Mouse (Mus musculus) hindbrain, embryonic 16.5 days (tissue): ENCODE measurements around the gene Katnal1. TPM values are rescaled to one million over a fixed set of nuclear protein-coding genes. Genes with fewer than 3 reads are reported as not detected.

ENCODE experiments used
- ATAC-seq: fragments of 200-750 bp; cut with Nextera tagmentation; 2 replicates; pipeline ENCODE4 v1.8.0; 2017; ENCODE audit warnings: moderate TSS enrichment, moderate library complexity
- H3K27ac ChIP-seq: fragments of 300-500 bp; sonication (generic); 2 replicates; pipeline ENCODE4 v1.5.1; 2014; ENCODE audit warnings: low read depth, mild to moderate bottlenecking, control low read depth, low read length, moderate library complexity
- H3K27me3 ChIP-seq: fragments of 300-500 bp; sonication (generic); replicated peaks from 2 replicates; pipeline ENCODE4 v1.6.1; 2014; ENCODE audit warnings: low read length; ENCODE audit not compliant: control insufficient read depth, insufficient read depth
- H3K36me3 ChIP-seq: fragments of 300-500 bp; sonication (generic); 2 replicates; pipeline ENCODE4 v1.6.1; 2014; ENCODE audit warnings: mild to moderate bottlenecking, low read length, moderate library complexity, mixed read lengths; ENCODE audit not compliant: control insufficient read depth, insufficient read depth
- H3K4me1 ChIP-seq: fragments of 300-500 bp; sonication (generic); 2 replicates; pipeline ENCODE4 v1.6.1; 2014; ENCODE audit warnings: low read depth, low read length; ENCODE audit not compliant: control insufficient read depth, insufficient read depth
- H3K4me2 ChIP-seq: fragments of 300-500 bp; sonication (generic); 2 replicates; pipeline ENCODE4 v1.6.1; 2014; ENCODE audit warnings: mild to moderate bottlenecking, low read length, control low read depth, moderate library complexity
- H3K4me3 ChIP-seq: fragments of 300-500 bp; sonication (generic); 2 replicates; pipeline ENCODE4 v1.5.1; 2014; ENCODE audit warnings: mild to moderate bottlenecking, low read length, control low read depth, moderate library complexity
- H3K9ac ChIP-seq: fragments of 300-500 bp; sonication (generic); 2 replicates; pipeline ENCODE4 v1.6.1; 2014; ENCODE audit warnings: low read depth, mild to moderate bottlenecking, control low read depth, low read length, moderate library complexity
- H3K9me3 ChIP-seq: fragments of 300-500 bp; sonication (generic); 2 replicates; pipeline ENCODE4 v1.6.1; 2014; ENCODE audit warnings: mild to moderate bottlenecking, low read length, moderate library complexity; ENCODE audit not compliant: control insufficient read depth
- whole genome bisulfite sequencing: fragments of 180-500 bp; shearing (Covaris S2); extraction: QIAGEN DNeasy Blood & Tissue Kit; methylation state at CpG from one replicate; pipeline ENCODE4 v1.1.7; 2014; 5-methylcytosine and 5-hydroxymethylcytosine counted together
- polyA plus RNA-seq: library from polyadenylated mRNA; unstranded; fragments of >200 nt; fragmentation: Nextera tagmentation; extraction: Ambion mirVana; gene quantifications from 2 replicates; pipeline ENCODE4 v1.2.1, GENCODE M21; 2015

Gene Katnal1
- polyA plus RNA-seq, 1 experiment from 2014 or later = 41.3 TPM

- ATAC-seq = peak; percentile 66
These were observed 20.7 kb downstream of the Katnal1 start for GRCm38 (mm10) chr5:148908191-148909056.

GRCm38 (mm10) chr5:148906305-148906704, 22.8 kb downstream of the Katnal1 start:
- Histone ChIP-seq H3K36me3 (peaks cover 11% of the 10 kb centered on the region), H3K9ac (no peak overlapping the region), H3K27me3 (no peaks in the 10 kb centered on the region), H3K4me1 (peaks cover 15% of the 10 kb centered on the region), H3K4me3 (no peak overlapping the region), H3K27ac (no peak overlapping the region), H3K4me2 (no peak overlapping the region), H3K9me3 (no peaks in the 10 kb centered on the region)
- 86% methylated on average over 4 of the region's 4 CpGs for WGBS
- no peak for ATAC-seq

More at GRCm38 (mm10) chr5:148908191-148909056, 20.7 kb downstream of the Katnal1 start:
- Histone ChIP-seq H3K9me3 (no peaks in the 10 kb centered on the region), H3K27ac (peak overlapping the region; percentile 9), H3K4me2 (no peak overlapping the region), H3K36me3 (peaks cover 9% of the 10 kb centered on the region), H3K9ac (no peak overlapping the region), H3K4me3 (no peak overlapping the region), H3K27me3 (no peaks in the 10 kb centered on the region), H3K4me1 (peaks cover 15% of the 10 kb centered on the region)
- WGBS = 36% methylated on average over 17 of the region's 17 CpGs

GRCm38 (mm10) chr5:148904846-148905245, 24.3 kb downstream of the Katnal1 start:
- Histone ChIP-seq H3K9me3 (no peaks in the 10 kb centered on the region), H3K4me2 (no peak overlapping the region), H3K4me1 (peaks cover 15% of the 10 kb centered on the region), H3K27me3 (no peaks in the 10 kb centered on the region), H3K9ac (no peak overlapping the region), H3K4me3 (no peak overlapping the region), H3K27ac (no peak overlapping the region), H3K36me3 (peaks cover 11% of the 10 kb centered on the region)
- WGBS = 67% methylated on average over 6 of the region's 6 CpGs
- ATAC-seq = no peak

- no peak overlapping the region for H3K4me2 ChIP-seq
- H3K9me3 ChIP-seq = no peaks in the 10 kb centered on the region
- no peaks in the 10 kb centered on the region for H3K27me3 ChIP-seq
- peaks cover 14% of the 10 kb centered on the region for H3K36me3 ChIP-seq
- no peak for ATAC-seq
- H3K4me1 ChIP-seq = peaks cover 6% of the 10 kb centered on the region
- H3K27ac ChIP-seq = no peak overlapping the region
- 95% methylated on average over 7 of the region's 7 CpGs for WGBS
- no peak overlapping the region for H3K9ac ChIP-seq
- no peak overlapping the region for H3K4me3 ChIP-seq
These were observed 29.8 kb downstream of the Katnal1 start for GRCm38 (mm10) chr5:148899361-148899760.

- WGBS = 54% methylated on average over 12 of the region's 12 CpGs
- Histone ChIP-seq H3K27ac (no peak overlapping the region), H3K27me3 (no peaks in the 10 kb centered on the region), H3K4me3 (no peak overlapping the region), H3K4me1 (peaks cover 6% of the 10 kb centered on the region), H3K4me2 (no peak overlapping the region), H3K36me3 (peaks cover 10% of the 10 kb centered on the region), H3K9ac (no peak overlapping the region), H3K9me3 (no peaks in the 10 kb centered on the region)
- ATAC-seq = peak; percentile 50; the same call in 1 of the 2 replicates
These were observed 31.1 kb downstream of the Katnal1 start for GRCm38 (mm10) chr5:148897941-148898417.

GRCm38 (mm10) chr5:148897069-148897702, 31.9 kb downstream of the Katnal1 start:
- peak; percentile 67 for ATAC-seq
- Histone ChIP-seq H3K4me1 (peaks cover 6% of the 10 kb centered on the region), H3K4me3 (no peak overlapping the region), H3K27me3 (no peaks in the 10 kb centered on the region), H3K36me3 (peaks cover 15% of the 10 kb centered on the region), H3K9ac (no peak overlapping the region), H3K27ac (0 out of 2 replicates have a peak overlapping the region, but pooled peaks have one; percentile 15), H3K4me2 (no peak overlapping the region), H3K9me3 (no peaks in the 10 kb centered on the region)
- 47% methylated on average over 14 of the region's 14 CpGs for WGBS

- peaks cover 6% of the 10 kb centered on the region for H3K4me1 ChIP-seq
- no peaks in the 10 kb centered on the region for H3K27me3 ChIP-seq
- H3K36me3 ChIP-seq = peaks cover 16% of the 10 kb centered on the region
- 77% methylated on average over 10 of the region's 10 CpGs for WGBS
- H3K27ac ChIP-seq = no peak overlapping the region
- no peak overlapping the region for H3K4me3 ChIP-seq
- H3K9ac ChIP-seq = no peak overlapping the region
- no peaks in the 10 kb centered on the region for H3K9me3 ChIP-seq
- no peak for ATAC-seq
- no peak overlapping the region for H3K4me2 ChIP-seq
These were observed 32.6 kb downstream of the Katnal1 start for GRCm38 (mm10) chr5:148896515-148896914.

- Histone ChIP-seq H3K9me3 (no peaks in the 10 kb centered on the region), H3K27ac (no peak overlapping the region), H3K36me3 (peaks cover 20% of the 10 kb centered on the region), H3K27me3 (no peaks in the 10 kb centered on the region), H3K4me3 (no peak overlapping the region), H3K4me1 (peaks cover 6% of the 10 kb centered on the region), H3K9ac (no peak overlapping the region), H3K4me2 (no peak overlapping the region)
- ATAC-seq = no peak
- WGBS = 90% methylated on average over 7 of the region's 7 CpGs
These were observed 33.3 kb downstream of the Katnal1 start for GRCm38 (mm10) chr5:148895833-148896232.

GRCm38 (mm10) chr5:148895034-148895433, 34.1 kb downstream of the Katnal1 start:
- WGBS = 50% methylated on average over 5 of the region's 5 CpGs
- Histone ChIP-seq H3K27me3 (no peaks in the 10 kb centered on the region), H3K9me3 (no peaks in the 10 kb centered on the region; the same call in 1 of the 2 replicates), H3K4me1 (peaks cover 6% of the 10 kb centered on the region), H3K27ac (no peak overlapping the region), H3K4me3 (no peak overlapping the region), H3K36me3 (peaks cover 25% of the 10 kb centered on the region), H3K9ac (no peak overlapping the region), H3K4me2 (no peak overlapping the region)
- no peak for ATAC-seq
